Mouse (Mus musculus) heart, embryonic 12.5 days (tissue): ENCODE results near the gene Efhc1. TPM values are rescaled to one million over a fixed set of nuclear protein-coding genes. Genes with fewer than 3 reads are reported as not detected.

Experiments used
- ATAC-seq: fragments of 200-750 bp; cut with Nextera tagmentation; 2 replicates; pipeline ENCODE4 v1.8.0; 2017; ENCODE audit warnings: moderate TSS enrichment, moderate library complexity; ENCODE audit not compliant: insufficient number of reproducible peaks, low FRiP score
- H3K27ac ChIP-seq: fragments of 300-500 bp; sonication (generic); 2 replicates; pipeline ENCODE4 v1.5.1; 2016; ENCODE audit warnings: mild to moderate bottlenecking, moderate library complexity; ENCODE audit not compliant: poor library complexity, severe bottlenecking
- H3K27me3 ChIP-seq: fragments of 300-500 bp; sonication (generic); replicated peaks from 2 replicates; pipeline ENCODE4 v1.6.1; 2016; ENCODE audit warnings: mild to moderate bottlenecking, moderate library complexity
- H3K36me3 ChIP-seq: fragments of 300-500 bp; sonication (generic); 2 replicates; pipeline ENCODE4 v1.6.1; 2016; ENCODE audit warnings: mild to moderate bottlenecking, moderate library complexity
- H3K4me1 ChIP-seq: fragments of 300-500 bp; sonication (generic); replicated peaks from 2 replicates; pipeline ENCODE4 v1.6.1; 2016; ENCODE audit warnings: mild to moderate bottlenecking
- H3K4me2 ChIP-seq: fragments of 300-500 bp; sonication (generic); 2 replicates; pipeline ENCODE4 v1.6.1; 2016; ENCODE audit warnings: mild to moderate bottlenecking, moderate library complexity
- H3K4me3 ChIP-seq: fragments of 300-500 bp; sonication (generic); 2 replicates; pipeline ENCODE4 v1.5.1; 2016; ENCODE audit warnings: mild to moderate bottlenecking
- H3K9ac ChIP-seq: fragments of 300-500 bp; sonication (generic); 2 replicates; pipeline ENCODE4 v1.6.1; 2016; ENCODE audit warnings: mild to moderate bottlenecking, moderate library complexity
- H3K9me3 ChIP-seq: fragments of 300-500 bp; sonication (generic); replicated peaks from 2 replicates; pipeline ENCODE4 v1.6.1; 2016; ENCODE audit warnings: mild to moderate bottlenecking, moderate library complexity
- WGBS: fragments of 180-500 bp; shearing (Covaris S2); methylation state at CpG from one replicate; pipeline ENCODE4 v1.1.7; 2016; 5-methylcytosine and 5-hydroxymethylcytosine counted together
- polyA plus RNA-seq: library from polyadenylated mRNA; unstranded; fragments of >200 nt; fragmentation: Nextera tagmentation; extraction: Ambion mirVana; gene quantifications from 2 replicates; pipeline ENCODE4 v1.2.1, GENCODE M21; 2016

The Efhc1 gene
- polyA plus RNA-seq, 1 experiment from 2014 or later = 1.1 TPM

GRCm38 (mm10) chr1:20993690-20994089 is 42.3 kb downstream of the Efhc1 start:
- Histone ChIP-seq H3K4me1 (peaks cover 30% of the 10 kb centered on the region), H3K4me2 (no peak overlapping the region), H3K9ac (no peak overlapping the region), H3K4me3 (no peak overlapping the region), H3K36me3 (peaks cover 2% of the 10 kb centered on the region; the same call in 1 of the 2 replicates), H3K9me3 (no peaks in the 10 kb centered on the region), H3K27me3 (no peaks in the 10 kb centered on the region), H3K27ac (no peak overlapping the region)
- ATAC-seq = no peak
- WGBS = 69% methylated on average over 3 of the region's 3 CpGs

GRCm38 (mm10) chr1:20994338-20994737 is 42.9 kb downstream of the Efhc1 start:
- no peak overlapping the region for H3K27ac ChIP-seq
- H3K4me2 ChIP-seq = no peak overlapping the region
- peaks cover 32% of the 10 kb centered on the region for H3K4me1 ChIP-seq
- no peaks in the 10 kb centered on the region for H3K9me3 ChIP-seq
- 43% methylated on average over 5 of the region's 5 CpGs for WGBS
- no peak overlapping the region for H3K9ac ChIP-seq
- 0 out of 2 replicates have a peak, but pooled peaks have one; percentile 24 for ATAC-seq
- H3K4me3 ChIP-seq = no peak overlapping the region
- no peaks in the 10 kb centered on the region for H3K27me3 ChIP-seq
- peaks cover 6% of the 10 kb centered on the region; the same call in 1 of the 2 replicates for H3K36me3 ChIP-seq

GRCm38 (mm10) chr1:20995331-20995986 is 44.0 kb downstream of the Efhc1 start:
- H3K4me2 ChIP-seq = no peak overlapping the region
- 48% methylated on average over 7 of the region's 7 CpGs for WGBS
- no peak for ATAC-seq

GRCm38 (mm10) chr1:20996603-20997327 is 45.3 kb downstream of the Efhc1 start:
- H3K4me2 ChIP-seq = no peak overlapping the region
- H3K27me3 ChIP-seq = no peaks in the 10 kb centered on the region
- H3K4me3 ChIP-seq = no peak overlapping the region
- no peak overlapping the region for H3K27ac ChIP-seq
- peaks cover 32% of the 10 kb centered on the region for H3K4me1 ChIP-seq
- peaks cover 25% of the 10 kb centered on the region for H3K36me3 ChIP-seq
- ATAC-seq = peak; percentile 45; the same call in 1 of the 2 replicates
- no peak overlapping the region for H3K9ac ChIP-seq
- no peaks in the 10 kb centered on the region for H3K9me3 ChIP-seq
- WGBS = 31% methylated on average over 17 of the region's 17 CpGs

More at GRCm38 (mm10) chr1:20995331-20995986, 44.0 kb downstream of the Efhc1 start:
- no peak overlapping the region for H3K9ac ChIP-seq
- no peak overlapping the region for H3K27ac ChIP-seq
- H3K36me3 ChIP-seq = peaks cover 13% of the 10 kb centered on the region
- peaks cover 32% of the 10 kb centered on the region for H3K4me1 ChIP-seq
- no peaks in the 10 kb centered on the region for H3K9me3 ChIP-seq
- H3K27me3 ChIP-seq = no peaks in the 10 kb centered on the region
- no peak overlapping the region for H3K4me3 ChIP-seq

GRCm38 (mm10) chr1:20997328-20997689 is 45.9 kb downstream of the Efhc1 start:
- Histone ChIP-seq H3K9me3 (no peaks in the 10 kb centered on the region), H3K27ac (no peak overlapping the region), H3K27me3 (no peaks in the 10 kb centered on the region), H3K4me2 (no peak overlapping the region), H3K36me3 (peaks cover 31% of the 10 kb centered on the region), H3K4me1 (peaks cover 32% of the 10 kb centered on the region), H3K4me3 (no peak overlapping the region), H3K9ac (no peak overlapping the region)
- 66% methylated on average over 2 of the region's 2 CpGs for WGBS
- no peak for ATAC-seq

- peaks cover 37% of the 10 kb centered on the region for H3K4me1 ChIP-seq
- H3K4me2 ChIP-seq = no peak overlapping the region
Measured at GRCm38 (mm10) chr1:20997881-20998389, 46.5 kb downstream of the Efhc1 start.

GRCm38 (mm10) chr1:21002246-21003142 is 51.1 kb downstream of the Efhc1 start:
- peaks cover 74% of the 10 kb centered on the region for H3K36me3 ChIP-seq

More at GRCm38 (mm10) chr1:20997881-20998389, 46.5 kb downstream of the Efhc1 start:
- no peaks in the 10 kb centered on the region for H3K9me3 ChIP-seq
- H3K4me3 ChIP-seq = no peak overlapping the region
- H3K27me3 ChIP-seq = no peaks in the 10 kb centered on the region
- H3K27ac ChIP-seq = no peak overlapping the region
- no peak for ATAC-seq
- H3K36me3 ChIP-seq = peaks cover 37% of the 10 kb centered on the region
- WGBS = 51% methylated on average over 13 of the region's 13 CpGs
- no peak overlapping the region for H3K9ac ChIP-seq

GRCm38 (mm10) chr1:21004596-21004995 is 53.2 kb downstream of the Efhc1 start:
- WGBS = 80% methylated on average over 8 of the region's 8 CpGs
- H3K27ac ChIP-seq = no peak overlapping the region

More at GRCm38 (mm10) chr1:21002246-21003142, 51.1 kb downstream of the Efhc1 start:
- Histone ChIP-seq H3K27me3 (no peaks in the 10 kb centered on the region), H3K9ac (no peak overlapping the region), H3K27ac (no peak overlapping the region), H3K4me3 (no peak overlapping the region), H3K4me2 (no peak overlapping the region), H3K9me3 (no peaks in the 10 kb centered on the region), H3K4me1 (peaks cover 15% of the 10 kb centered on the region)
- no peak for ATAC-seq
- WGBS = 78% methylated on average over 14 of the region's 14 CpGs

GRCm38 (mm10) chr1:21006775-21007174 is 55.3 kb downstream of the Efhc1 start:
- Histone ChIP-seq H3K27me3 (no peaks in the 10 kb centered on the region), H3K9ac (no peak overlapping the region), H3K27ac (no peak overlapping the region), H3K4me1 (peaks cover 33% of the 10 kb centered on the region), H3K36me3 (peaks cover 66% of the 10 kb centered on the region), H3K4me2 (no peak overlapping the region), H3K9me3 (no peaks in the 10 kb centered on the region), H3K4me3 (no peak overlapping the region)
- ATAC-seq = no peak
- WGBS = 79% methylated on average over 5 of the region's 5 CpGs

More at GRCm38 (mm10) chr1:21004596-21004995, 53.2 kb downstream of the Efhc1 start:
- Histone ChIP-seq H3K4me2 (no peak overlapping the region), H3K4me1 (peaks cover 20% of the 10 kb centered on the region), H3K9me3 (no peaks in the 10 kb centered on the region), H3K4me3 (no peak overlapping the region), H3K36me3 (peaks cover 68% of the 10 kb centered on the region), H3K9ac (no peak overlapping the region), H3K27me3 (no peaks in the 10 kb centered on the region)
- ATAC-seq = no peak

- H3K4me3 ChIP-seq = no peak overlapping the region
- H3K36me3 ChIP-seq = peaks cover 62% of the 10 kb centered on the region
- H3K27me3 ChIP-seq = no peaks in the 10 kb centered on the region
- H3K9me3 ChIP-seq = no peaks in the 10 kb centered on the region
- no peak for ATAC-seq
- H3K4me2 ChIP-seq = no peak overlapping the region
- peaks cover 27% of the 10 kb centered on the region for H3K4me1 ChIP-seq
- peak overlapping the region; percentile 36; the same call in 1 of the 2 replicates for H3K27ac ChIP-seq
- WGBS = 59% methylated on average over 7 of the region's 7 CpGs
- no peak overlapping the region for H3K9ac ChIP-seq
Measured at GRCm38 (mm10) chr1:21007941-21008701, 56.7 kb downstream of the Efhc1 start.
